Mouse (Mus musculus): Measurements from ENCODE around the gene Srebf2.

Gene Srebf2

GRCm38 (mm10) chr15:82158243-82159035, 11.5 kb downstream of the Srebf2 start:
- peak in 1 of 2 experiments; percentile 61 for DNase-seq

GRCm38 (mm10) chr15:82159471-82159870, 12.5 kb downstream of the Srebf2 start:
- DNase-seq: no peak

- DNase-seq: no peak
Observed at GRCm38 (mm10) chr15:82160731-82161640, 14.0 kb downstream of the Srebf2 start.

- no peak for DNase-seq
Observed at GRCm38 (mm10) chr15:82161965-82162600, 15.1 kb downstream of the Srebf2 start.

GRCm38 (mm10) chr15:82163356-82164060, 16.5 kb downstream of the Srebf2 start:
- no peak for DNase-seq

- DNase-seq: no peak
Observed at GRCm38 (mm10) chr15:82164061-82164399, 17.0 kb downstream of the Srebf2 start.

GRCm38 (mm10) chr15:82164496-82164895, 17.5 kb downstream of the Srebf2 start:
- no peak for DNase-seq

GRCm38 (mm10) chr15:82165332-82166239, 18.6 kb downstream of the Srebf2 start:
- DNase-seq: peak; percentile 75 to 89

- DNase-seq: peak in 1 of 2 experiments; percentile 44
Observed at GRCm38 (mm10) chr15:82166240-82167100, 19.5 kb downstream of the Srebf2 start.

GRCm38 (mm10) chr15:82167201-82168168, 20.5 kb downstream of the Srebf2 start:
- DNase-seq: no peak

GRCm38 (mm10) chr15:82169671-82170070, 22.7 kb downstream of the Srebf2 start:
- no peak for DNase-seq

- no peak for DNase-seq
Observed at GRCm38 (mm10) chr15:82170437-82171377, 23.7 kb downstream of the Srebf2 start.

- no peak for DNase-seq
Observed at GRCm38 (mm10) chr15:82172648-82173047, 25.7 kb downstream of the Srebf2 start.

- DNase-seq: no peak
Observed at GRCm38 (mm10) chr15:82175091-82175490, 28.1 kb downstream of the Srebf2 start.

GRCm38 (mm10) chr15:82177743-82178290, 30.8 kb downstream of the Srebf2 start:
- DNase-seq: no peak

GRCm38 (mm10) chr15:82181131-82181530, 34.1 kb downstream of the Srebf2 start:
- DNase-seq: no peak

GRCm38 (mm10) chr15:82182311-82182710, 35.3 kb downstream of the Srebf2 start:
- no peak for DNase-seq

GRCm38 (mm10) chr15:82183596-82183995, 36.6 kb downstream of the Srebf2 start:
- no peak for DNase-seq
